Mouse (Mus musculus): ENCODE measurements at regions not wholly inside any gene's neighbourhood (a gene's known extent, or its start where the extent isn't known, plus 50 kb on each side); places are given as distances from the start of the nearest gene placed in this dataset.

- Histone ChIP-seq H3K27me3 (ENCODE audit: control insufficient read depth, insufficient read depth, low read length) (no peaks in the 10 kb centered on the region), H3K36me3 (ENCODE audit: control insufficient read depth, insufficient read depth, low read length) (no peaks in the 10 kb centered on the region), H3K4me3 (ENCODE audit: low read depth, low read length) (no peak overlapping the region), H3K4me1 (ENCODE audit: control insufficient read depth, insufficient read depth, low read length) (no peaks in the 10 kb centered on the region), H3K9ac (replicated peaks; ENCODE audit: low read depth, low read length) (no peak overlapping the region), H3K4me2 (ENCODE audit: low read depth, low read length) (no peak overlapping the region), H3K9me3 (ENCODE audit: control insufficient read depth, low read length) (no peaks in the 10 kb centered on the region), H3K27ac (ENCODE audit: low read depth, low read length) (no peak overlapping the region)
- no peak for ATAC-seq (ENCODE audit: low read depth)
- 84% methylated on average over 4 of the region's 4 CpGs for WGBS
Observed at GRCm38 (mm10) chr15:42955167-42955566, 2821.0 kb downstream of the 9330182O14Rik start.

- WGBS: 24% methylated on average over 11 of the region's 11 CpGs
- H3K36me3 ChIP-seq (ENCODE audit: control insufficient read depth, insufficient read depth, low read length): no peaks in the 10 kb centered on the region
- peak; percentile 90 for ATAC-seq (ENCODE audit: low read depth)
- no peaks in the 10 kb centered on the region for H3K9me3 ChIP-seq (ENCODE audit: control insufficient read depth, low read length)
- no peaks in the 10 kb centered on the region for H3K4me1 ChIP-seq (ENCODE audit: control insufficient read depth, insufficient read depth, low read length)
- no peak overlapping the region for H3K4me2 ChIP-seq (ENCODE audit: low read depth, low read length)
- no peak overlapping the region for H3K4me3 ChIP-seq (ENCODE audit: low read depth, low read length)
- no peak overlapping the region for H3K9ac ChIP-seq (replicated peaks; ENCODE audit: low read depth, low read length)
- H3K27me3 ChIP-seq (ENCODE audit: control insufficient read depth, insufficient read depth, low read length): no peaks in the 10 kb centered on the region
- no peak overlapping the region for H3K27ac ChIP-seq (ENCODE audit: low read depth, low read length)
Observed at GRCm38 (mm10) chr15:42962747-42963338, 2828.7 kb downstream of the 9330182O14Rik start.

DNA sequence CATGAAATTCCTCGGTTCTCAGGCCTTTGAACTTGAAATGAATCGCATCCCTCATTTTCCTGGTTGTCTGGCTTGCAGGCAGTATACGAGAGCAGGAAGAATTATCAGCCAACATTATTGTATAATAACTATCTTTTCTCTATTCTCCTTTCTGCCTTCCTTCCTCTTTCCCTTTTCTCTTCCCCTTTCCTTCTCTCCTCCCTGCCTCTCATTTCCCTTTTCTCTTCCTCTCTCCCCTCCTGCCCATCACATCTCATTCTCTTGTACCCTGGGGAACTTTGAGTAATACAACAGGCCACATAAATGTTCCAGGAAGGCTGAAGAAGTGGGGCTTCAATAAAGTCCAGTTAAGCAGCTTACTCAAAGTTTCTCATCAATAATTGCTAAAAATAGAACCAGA is 2831.1 kb downstream of the 9330182O14Rik start:
- no peaks in the 10 kb centered on the region for H3K27me3 ChIP-seq (ENCODE audit: control insufficient read depth, insufficient read depth, low read length)
- H3K36me3 ChIP-seq (ENCODE audit: control insufficient read depth, insufficient read depth, low read length): no peaks in the 10 kb centered on the region
- H3K4me1 ChIP-seq (ENCODE audit: control insufficient read depth, insufficient read depth, low read length): no peaks in the 10 kb centered on the region
- no peak overlapping the region for H3K9ac ChIP-seq (replicated peaks; ENCODE audit: low read depth, low read length)
- 82% methylated on average over 3 of the region's 3 CpGs for WGBS
- ATAC-seq (ENCODE audit: low read depth): no peak
- H3K27ac ChIP-seq (ENCODE audit: low read depth, low read length): no peak overlapping the region
- H3K9me3 ChIP-seq (ENCODE audit: control insufficient read depth, low read length): no peaks in the 10 kb centered on the region
- H3K4me3 ChIP-seq (ENCODE audit: low read depth, low read length): no peak overlapping the region
- H3K4me2 ChIP-seq (ENCODE audit: low read depth, low read length): no peak overlapping the region

Data from neural tube, embryonic 14.5 days (tissue).